Comparison of ENCODE assay signal across 8 mouse cellular contexts in genomic region chr6:58832591-58833018, GRCm38 (mm10). TPM values are rescaled to one million over a fixed set of nuclear protein-coding genes. Genes with fewer than 3 reads are reported as not detected.
DNase-seq lines count a peak whose midpoint lies in the region; ATAC-seq and TF ChIP-seq lines count a peak whose summit lies in the region.

No protein-coding gene starts in this region.

- no peaks in the 10 kb centered on the region for H3K9me3 ChIP-seq in neural tube, embryonic 11.5 days (ENCODE audit: control insufficient read depth, low read length)
- no peaks in the 10 kb centered on the region for H3K9me3 ChIP-seq in hindbrain, embryonic 10.5 days
- no peaks in the 10 kb centered on the region for H3K9me3 ChIP-seq in liver, embryonic 15.5 days (replicated peaks)

- 0 out of 2 replicates have a peak, but pooled peaks cover 2% of the 10 kb centered on the region for H3K4me1 ChIP-seq in neural tube, embryonic 11.5 days (ENCODE audit: control insufficient read depth, insufficient read depth, low read length)
- H3K4me1 ChIP-seq in hindbrain, embryonic 10.5 days (replicated peaks), result peaks cover 13% of the 10 kb centered on the region; the same call in 1 of the 2 replicates
- peaks cover 22% of the 10 kb centered on the region for H3K4me1 ChIP-seq in liver, embryonic 15.5 days (replicated peaks)

- no peak for TF ChIP-seq CTCF in brain, embryonic 14.5 days (IDR thresholded peaks at IDR 0.05; ENCODE audit: borderline replicate concordance, extremely low read depth, insufficient read depth, insufficient read length)

- peak overlapping the region; percentile 71 for H3K4me2 ChIP-seq in neural tube, embryonic 11.5 days (ENCODE audit: low read depth)
- peak overlapping the region; percentile 97 for H3K4me2 ChIP-seq in liver, embryonic 15.5 days

- no peaks in the 10 kb centered on the region for H3K27me3 ChIP-seq in neural tube, embryonic 11.5 days (ENCODE audit: control insufficient read depth, insufficient read depth, low read length)
- peaks cover 10% of the 10 kb centered on the region for H3K27me3 ChIP-seq in hindbrain, embryonic 10.5 days (ENCODE audit: insufficient read depth, poor library complexity, severe bottlenecking)
- H3K27me3 ChIP-seq in liver, embryonic 15.5 days, result 0 out of 2 replicates have a peak, but pooled peaks cover 5% of the 10 kb centered on the region
- H3K27me3 ChIP-seq in splenic B cell, adult 2 months (ENCODE audit: control insufficient read depth, insufficient read depth, low read length, poor library complexity, severe bottlenecking), result no peaks in the 10 kb centered on the region

- no peak for DNase-seq in neural tube, embryonic 11.5 days (ENCODE audit: low spot score)
- DNase-seq in neural tube, embryonic 10.5 days (ENCODE audit: extremely low spot score, low spot score), result no peak
- peak; percentile 73 for DNase-seq in brain, embryonic 14.5 days (ENCODE audit: low read depth)
- DNase-seq in hindbrain, embryonic 10.5 days (ENCODE audit: low spot score), result no peak
- peak; percentile 64 for DNase-seq in splenic B cell, adult 2 months (ENCODE audit: low read depth, low spot score)
- no peak for DNase-seq in frontal cortex, postnatal 25 days (ENCODE audit: low spot score in 2 of 2)
- DNase-seq in cerebellum, postnatal 4 days (ENCODE audit: low spot score in 2 of 2), result no peak

- H3K9ac ChIP-seq in neural tube, embryonic 11.5 days (ENCODE audit: low read length), result no peak overlapping the region
- no peak overlapping the region for H3K9ac ChIP-seq in liver, embryonic 15.5 days

- TF ChIP-seq POLR2A in brain, embryonic 14.5 days (IDR thresholded peaks at IDR 0.05; ENCODE audit: borderline replicate concordance, extremely low read depth, insufficient read depth, insufficient read length, poor library complexity, severe bottlenecking), result no peak

- H3K27ac ChIP-seq in neural tube, embryonic 11.5 days (ENCODE audit: low read depth, low read length), result no peak overlapping the region
- H3K27ac ChIP-seq in hindbrain, embryonic 10.5 days, result no peak overlapping the region
- H3K27ac ChIP-seq in liver, embryonic 15.5 days (replicated peaks), result no peak overlapping the region

- H3K36me3 ChIP-seq in neural tube, embryonic 11.5 days (ENCODE audit: control insufficient read depth, insufficient read depth, low read length), result no peaks in the 10 kb centered on the region
- no peaks in the 10 kb centered on the region for H3K36me3 ChIP-seq in hindbrain, embryonic 10.5 days
- no peaks in the 10 kb centered on the region for H3K36me3 ChIP-seq in liver, embryonic 15.5 days (replicated peaks)
- no peaks in the 10 kb centered on the region for H3K36me3 ChIP-seq in splenic B cell, adult 2 months (ENCODE audit: control insufficient read depth, insufficient read depth, low read length, poor library complexity, severe bottlenecking)

- ATAC-seq in neural tube, embryonic 11.5 days (ENCODE audit: insufficient read depth, low FRiP score, low TSS enrichment), result no peak
- no peak for ATAC-seq in liver, embryonic 15.5 days (ENCODE audit: insufficient read depth)

- 44% methylated on average over 7 of the region's 7 CpGs for WGBS in neural tube, embryonic 11.5 days
- WGBS in hindbrain, embryonic 10.5 days, result 43% methylated on average over 7 of the region's 7 CpGs
- WGBS in liver, embryonic 15.5 days (ENCODE audit: insufficient replicate concordance), result 40% methylated on average over 7 of the region's 7 CpGs

- H3K4me3 ChIP-seq in neural tube, embryonic 11.5 days (ENCODE audit: low read depth, low read length), result peak overlapping the region; percentile 75
- H3K4me3 ChIP-seq in hindbrain, embryonic 10.5 days, result peak overlapping the region; percentile 79
- H3K4me3 ChIP-seq in liver, embryonic 15.5 days (replicated peaks), result peak overlapping the region; percentile 76

RNA-seq across cellular contexts. Expression of gene Herc3, which starts 1.3 kb away (rescaled TPM):
- polyA plus RNA-seq in neural tube, embryonic 11.5 days (2014; fragmentation: Nextera tagmentation; extraction: Ambion mirVana), result 7.7 and 8.9 TPM in 2 replicates
- polyA plus RNA-seq in brain, embryonic 14.5 days (2012; rRNA removed), result 43.7 and 44.3 TPM in 2 replicates
- polyA plus RNA-seq in hindbrain, embryonic 10.5 days (2016; fragmentation: Nextera tagmentation; extraction: Ambion mirVana), result 5.2 and 6.8 TPM in 2 replicates
- polyA plus RNA-seq in liver, embryonic 15.5 days (2015; fragmentation: Nextera tagmentation; extraction: Ambion mirVana), result 2.4 and 2.9 TPM in 2 replicates

Comparison
In these comparisons a context has a peak if more than half of its experiments do, and no peak if none do; other contexts are left out.
1. DNase-seq: peak in brain, embryonic 14.5 days (single experiment) and splenic B cell, adult 2 months (single experiment); none in neural tube, embryonic 11.5 days (single experiment), neural tube, embryonic 10.5 days (single experiment), hindbrain, embryonic 10.5 days (single experiment), frontal cortex, postnatal 25 days (0 of 2) and cerebellum, postnatal 4 days (0 of 2).
2. Peak in every context shown above with its lines, with median percentiles within 50 percentile points of each other: H3K4me3 ChIP-seq.